Mouse (Mus musculus) ES-Bruce4 (cell line): ENCODE data around the gene Sv2c.

Experiments
- CTCF ChIP-seq: IDR thresholded peaks from one replicate; pipeline ENCODE4 v1.8.1; 2011; ENCODE audit warnings: low read depth, low read length
- POLR2A ChIP-seq: IDR thresholded peaks from one replicate; pipeline ENCODE4 v1.8.1; 2011; ENCODE audit warnings: low read length; ENCODE audit not compliant: insufficient read depth

GRCm38 (mm10) chr13:96052755-96053154 is 79.6 kb downstream of the Sv2c start:
- no peak for TF ChIP-seq POLR2A
- TF ChIP-seq CTCF, result no peak
